Mouse (Mus musculus) midbrain, embryonic 16.5 days (tissue): ENCODE data around the gene 2310022A10Rik. TPM values are rescaled to one million over a fixed set of nuclear protein-coding genes. Genes with fewer than 3 reads are reported as not detected.
A peak's percentile ranks its signal among the peaks of the same experiment; 100 is the strongest.

Experiments
- ATAC-seq: fragments of 200-750 bp; cut with Nextera tagmentation; 2 replicates; pipeline ENCODE4 v1.8.0; 2017; ENCODE audit warnings: moderate TSS enrichment
- H3K27ac ChIP-seq: fragments of 300-500 bp; sonication (generic); 2 replicates; pipeline ENCODE4 v1.5.1; 2014; ENCODE audit warnings: mild to moderate bottlenecking, low read length, mixed read lengths
- H3K27me3 ChIP-seq: fragments of 300-500 bp; sonication (generic); 2 replicates; pipeline ENCODE4 v1.6.1; 2014; ENCODE audit warnings: low read depth, low read length, mixed read lengths; ENCODE audit not compliant: control insufficient read depth, insufficient read depth
- H3K36me3 ChIP-seq: fragments of 300-500 bp; sonication (generic); 2 replicates; pipeline ENCODE4 v1.6.1; 2014; ENCODE audit warnings: mild to moderate bottlenecking, low read length, moderate library complexity, mixed read lengths; ENCODE audit not compliant: control insufficient read depth, insufficient read depth
- H3K4me1 ChIP-seq: fragments of 300-500 bp; sonication (generic); 2 replicates; pipeline ENCODE4 v1.6.1; 2014; ENCODE audit warnings: mild to moderate bottlenecking, low read length, mixed read lengths; ENCODE audit not compliant: control insufficient read depth, insufficient read depth
- H3K4me2 ChIP-seq: fragments of 300-500 bp; sonication (generic); 2 replicates; pipeline ENCODE4 v1.6.1; 2014; ENCODE audit warnings: mild to moderate bottlenecking, low read length, mixed read lengths
- H3K4me3 ChIP-seq: fragments of 300-500 bp; sonication (generic); 2 replicates; pipeline ENCODE4 v1.5.1; 2014; ENCODE audit warnings: low read depth, mild to moderate bottlenecking, low read length, moderate library complexity, mixed read lengths
- H3K9ac ChIP-seq: fragments of 300-500 bp; sonication (generic); 2 replicates; pipeline ENCODE4 v1.6.1; 2014; ENCODE audit warnings: low read depth, low read length, mixed read lengths
- H3K9me3 ChIP-seq: fragments of 300-500 bp; sonication (generic); replicated peaks from 2 replicates; pipeline ENCODE4 v1.6.1; 2014; ENCODE audit warnings: mild to moderate bottlenecking, low read length, mixed read lengths; ENCODE audit not compliant: control insufficient read depth, poor library complexity, severe bottlenecking
- WGBS: fragments of 180-500 bp; shearing (Covaris S2); extraction: QIAGEN DNeasy Blood & Tissue Kit; methylation state at CpG from one replicate; pipeline ENCODE4 v1.1.7; 2014; 5-methylcytosine and 5-hydroxymethylcytosine counted together
- polyA plus RNA-seq: library from polyadenylated mRNA; unstranded; fragments of >200 nt; fragmentation: Nextera tagmentation; extraction: Ambion mirVana; gene quantifications from 2 replicates; pipeline ENCODE4 v1.2.1, GENCODE M21; 2015

The 2310022A10Rik gene
- polyA plus RNA-seq, 1 experiment from 2014 or later: 37.5 TPM

DNA sequence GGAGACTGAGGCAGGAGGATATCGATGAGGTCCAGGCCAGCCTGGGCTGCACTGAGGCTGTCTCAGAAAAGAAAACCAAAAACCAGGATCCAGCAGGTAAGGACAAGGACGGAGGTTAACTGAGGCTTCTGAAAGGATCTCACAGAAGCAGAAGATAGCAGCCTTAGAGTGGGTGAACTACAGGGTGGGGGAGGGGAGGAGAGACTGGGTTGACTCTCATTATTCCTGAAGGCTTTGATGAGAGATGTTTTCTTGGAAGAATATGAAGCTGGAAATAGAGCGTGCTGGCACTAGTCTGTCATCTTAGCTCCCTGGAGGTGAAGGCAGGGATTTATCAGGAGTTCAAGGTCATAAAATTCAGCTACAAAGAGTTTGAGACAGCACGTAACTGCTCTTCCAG, 9.2 kb upstream of the 2310022A10Rik start:
- no peak overlapping the region for H3K9ac ChIP-seq
- peaks cover 16% of the 10 kb centered on the region for H3K4me1 ChIP-seq
- H3K27ac ChIP-seq: no peak overlapping the region
- H3K27me3 ChIP-seq: no peaks in the 10 kb centered on the region
- no peak for ATAC-seq
- H3K36me3 ChIP-seq: no peaks in the 10 kb centered on the region; the same call in 1 of the 2 replicates
- no peak overlapping the region for H3K4me3 ChIP-seq
- 79% methylated on average over 4 of the region's 4 CpGs for WGBS
- H3K9me3 ChIP-seq: no peaks in the 10 kb centered on the region
- H3K4me2 ChIP-seq: no peak overlapping the region

DNA sequence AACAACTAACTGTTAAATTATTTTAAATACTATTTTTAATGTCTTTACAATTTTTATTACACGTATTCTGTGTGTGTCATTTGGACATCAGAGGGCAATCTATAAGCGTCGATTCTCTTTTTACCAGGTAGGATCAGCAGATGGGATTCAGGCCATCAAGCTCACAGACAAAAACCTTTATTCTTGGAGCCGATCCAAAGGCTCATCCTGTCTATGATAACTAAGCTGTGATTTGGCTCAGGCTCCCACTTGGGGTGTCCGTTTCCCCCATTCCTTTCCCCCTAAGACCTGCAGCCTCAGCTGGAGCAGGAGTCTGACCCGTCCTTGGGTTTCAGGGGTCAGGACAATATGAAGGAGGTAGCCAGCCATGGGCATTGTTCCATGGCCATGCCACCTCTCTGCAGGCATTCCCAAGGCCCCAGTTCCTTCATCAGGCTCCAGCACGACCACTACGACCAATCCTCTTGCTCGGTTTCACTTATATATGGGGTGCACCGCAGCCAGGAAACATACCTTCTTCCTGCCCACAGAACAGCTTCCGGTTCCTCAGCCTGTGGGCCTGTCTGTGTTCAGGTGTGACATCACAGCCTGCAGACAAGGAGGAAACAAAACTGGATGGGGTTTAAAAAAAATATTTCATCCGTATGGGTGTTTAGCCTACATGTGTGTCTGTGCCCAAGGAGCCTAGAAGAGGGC, 8.2 kb upstream of the 2310022A10Rik start:
- no peaks in the 10 kb centered on the region for H3K27me3 ChIP-seq
- H3K36me3 ChIP-seq: no peaks in the 10 kb centered on the region
- ATAC-seq: no peak
- H3K4me1 ChIP-seq: peaks cover 16% of the 10 kb centered on the region
- WGBS: 87% methylated on average over 12 of the region's 12 CpGs
- no peak overlapping the region for H3K9ac ChIP-seq
- no peaks in the 10 kb centered on the region for H3K9me3 ChIP-seq
- H3K4me3 ChIP-seq: no peak overlapping the region
- H3K4me2 ChIP-seq: no peak overlapping the region
- H3K27ac ChIP-seq: no peak overlapping the region

DNA sequence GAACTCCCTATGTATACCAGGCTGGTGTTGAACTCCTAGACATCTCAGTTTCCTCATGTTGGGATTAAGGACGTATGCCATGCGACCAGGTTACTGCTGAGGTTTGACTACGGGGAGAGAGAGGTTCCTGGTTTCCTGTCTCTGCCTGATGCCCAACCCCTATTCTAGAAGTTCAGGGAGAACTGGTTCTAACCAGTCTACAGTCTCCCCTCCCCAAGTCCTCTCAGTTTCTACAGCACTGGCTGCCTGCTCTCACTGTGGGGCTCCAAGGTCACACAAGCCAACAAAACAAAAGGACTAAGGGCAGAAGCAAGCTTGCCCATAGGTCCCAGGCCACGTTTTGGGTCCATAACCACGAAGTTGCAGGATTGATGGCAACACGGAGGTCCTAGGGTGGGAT, 3.4 kb upstream of the 2310022A10Rik start:
- ATAC-seq: no peak
- Histone ChIP-seq H3K36me3 (no peaks in the 10 kb centered on the region), H3K4me1 (peaks cover 18% of the 10 kb centered on the region), H3K27me3 (no peaks in the 10 kb centered on the region), H3K4me3 (no peak overlapping the region), H3K9ac (no peak overlapping the region), H3K27ac (no peak overlapping the region), H3K4me2 (no peak overlapping the region), H3K9me3 (no peaks in the 10 kb centered on the region)
- WGBS: 76% methylated on average over 6 of the region's 6 CpGs

DNA sequence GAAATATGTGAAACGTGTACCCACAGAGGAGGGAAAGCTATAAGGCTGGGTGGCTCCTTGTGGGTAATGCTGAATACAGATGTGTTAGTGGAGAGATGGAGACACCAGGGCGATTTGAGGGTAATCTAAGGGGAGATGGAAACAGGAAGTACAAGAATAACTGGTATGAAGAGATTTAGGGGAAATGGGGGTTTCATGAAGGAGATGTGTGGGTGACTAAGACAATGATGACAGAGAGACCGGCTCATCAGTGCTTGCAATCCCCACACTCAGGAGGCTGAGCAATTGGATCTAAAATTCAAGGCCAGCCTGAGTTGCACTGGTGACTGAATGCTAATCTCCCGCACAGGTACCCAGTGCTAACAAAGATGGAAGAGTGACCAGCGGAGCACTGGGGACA, 963 bp upstream of the 2310022A10Rik start:
- Histone ChIP-seq H3K27me3 (no peaks in the 10 kb centered on the region), H3K36me3 (no peaks in the 10 kb centered on the region; the same call in 1 of the 2 replicates), H3K4me2 (peak overlapping the region; percentile 91), H3K9me3 (no peaks in the 10 kb centered on the region), H3K9ac (peak overlapping the region; percentile 89), H3K27ac (no peak overlapping the region), H3K4me3 (peak overlapping the region; percentile 82), H3K4me1 (peaks cover 22% of the 10 kb centered on the region)
- ATAC-seq: no peak
- WGBS: 63% methylated on average over 5 of the region's 5 CpGs

DNA sequence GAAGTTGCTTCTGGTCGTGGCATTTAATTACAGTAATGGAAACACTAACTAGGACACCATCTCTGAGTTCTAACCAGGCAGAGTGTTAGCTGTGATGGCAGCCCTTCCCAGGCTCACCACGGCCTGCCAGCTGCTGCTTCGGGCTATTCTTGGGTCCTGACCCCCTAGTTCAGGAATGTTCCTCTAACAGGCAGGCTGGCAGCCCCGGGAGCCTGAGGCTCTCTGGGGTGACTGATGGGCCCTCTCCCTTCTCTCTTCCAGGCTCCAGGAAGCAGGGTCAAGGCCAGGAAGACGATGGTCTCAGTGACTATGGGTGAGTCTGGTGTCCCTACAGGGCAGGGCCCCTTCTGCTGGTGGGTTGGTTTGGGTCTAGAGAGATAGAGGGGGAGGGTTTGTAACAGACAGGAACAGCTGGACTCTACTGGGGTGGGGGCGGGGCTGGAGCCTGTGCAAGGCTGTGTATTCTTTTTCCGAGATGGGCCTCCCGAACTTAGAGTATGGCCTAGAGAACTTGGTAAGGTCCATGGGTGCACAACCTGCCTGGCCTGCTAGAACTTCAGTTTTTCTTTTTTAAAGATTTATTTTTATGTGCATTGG, 7.4 kb downstream of the 2310022A10Rik start:
- H3K36me3 ChIP-seq: peaks cover 24% of the 10 kb centered on the region
- no peak overlapping the region for H3K4me3 ChIP-seq
- no peaks in the 10 kb centered on the region for H3K9me3 ChIP-seq
- no peak overlapping the region for H3K9ac ChIP-seq
- H3K4me1 ChIP-seq: no peaks in the 10 kb centered on the region
- H3K27ac ChIP-seq: no peak overlapping the region
- no peaks in the 10 kb centered on the region for H3K27me3 ChIP-seq
- ATAC-seq: no peak
- 82% methylated on average over 8 of the region's 8 CpGs for WGBS
- no peak overlapping the region for H3K4me2 ChIP-seq

DNA sequence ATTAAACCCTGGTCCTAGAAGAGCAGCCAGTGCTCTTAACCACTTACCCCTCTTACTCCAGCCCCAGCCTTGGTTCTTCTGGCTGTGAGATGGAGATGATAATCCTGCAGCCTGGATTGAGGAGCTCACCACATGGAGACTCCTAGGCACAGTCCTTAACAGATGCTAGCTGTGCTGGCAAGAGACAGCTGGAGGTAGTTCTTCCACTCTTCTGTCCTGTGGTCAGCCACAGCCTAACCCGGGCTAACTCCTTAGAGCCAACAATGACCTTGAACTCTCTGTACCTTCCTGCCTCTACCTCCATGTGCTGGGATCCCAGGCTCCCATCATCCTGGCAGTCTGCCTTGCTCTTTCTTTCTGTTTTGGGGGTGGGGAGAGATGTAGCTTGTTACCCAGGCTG, 7.9 kb downstream of the 2310022A10Rik start:
- Histone ChIP-seq H3K4me3 (no peak overlapping the region), H3K36me3 (peaks cover 25% of the 10 kb centered on the region), H3K9ac (no peak overlapping the region), H3K4me2 (no peak overlapping the region), H3K9me3 (no peaks in the 10 kb centered on the region), H3K27ac (no peak overlapping the region), H3K27me3 (no peaks in the 10 kb centered on the region), H3K4me1 (no peaks in the 10 kb centered on the region)
- 100% methylated on average over 1 of the region's 1 CpGs for WGBS
- ATAC-seq: no peak

DNA sequence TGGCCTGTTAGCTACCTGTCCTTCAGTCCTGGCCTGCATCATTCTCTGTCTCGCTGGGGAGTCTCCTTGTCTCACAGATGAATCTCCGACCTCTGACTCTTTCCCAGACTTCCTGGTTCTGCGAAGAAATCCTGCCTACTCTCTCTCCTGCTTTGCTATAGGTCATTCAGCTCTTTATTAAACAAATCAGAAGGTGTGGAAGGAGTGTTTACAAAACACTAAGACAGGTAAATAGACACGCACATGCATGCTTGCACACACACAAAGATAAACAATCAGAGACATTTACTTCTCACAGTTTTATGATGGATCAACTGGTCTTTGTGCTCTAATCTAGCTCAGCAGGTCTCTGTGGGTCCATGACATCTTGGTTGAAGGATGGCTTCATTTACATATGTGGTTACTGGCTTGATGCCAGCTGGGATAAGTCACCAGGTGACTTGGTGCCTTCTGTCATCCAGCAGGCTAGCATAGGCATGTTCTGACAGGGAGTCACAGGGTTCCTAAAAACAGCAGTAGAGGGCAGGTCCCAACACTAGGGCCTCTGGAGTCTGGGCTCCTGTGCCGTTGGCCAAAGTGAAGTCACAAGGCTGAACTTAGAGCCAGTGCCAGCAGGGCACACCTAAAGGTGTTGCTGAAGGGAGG, 16.7 kb downstream of the 2310022A10Rik start:
- Histone ChIP-seq H3K27me3 (no peaks in the 10 kb centered on the region), H3K4me3 (no peak overlapping the region), H3K36me3 (peaks cover 35% of the 10 kb centered on the region), H3K4me2 (no peak overlapping the region), H3K4me1 (no peaks in the 10 kb centered on the region), H3K9ac (no peak overlapping the region), H3K27ac (no peak overlapping the region), H3K9me3 (no peaks in the 10 kb centered on the region)
- no peak for ATAC-seq
- 94% methylated on average over 5 of the region's 5 CpGs for WGBS

DNA sequence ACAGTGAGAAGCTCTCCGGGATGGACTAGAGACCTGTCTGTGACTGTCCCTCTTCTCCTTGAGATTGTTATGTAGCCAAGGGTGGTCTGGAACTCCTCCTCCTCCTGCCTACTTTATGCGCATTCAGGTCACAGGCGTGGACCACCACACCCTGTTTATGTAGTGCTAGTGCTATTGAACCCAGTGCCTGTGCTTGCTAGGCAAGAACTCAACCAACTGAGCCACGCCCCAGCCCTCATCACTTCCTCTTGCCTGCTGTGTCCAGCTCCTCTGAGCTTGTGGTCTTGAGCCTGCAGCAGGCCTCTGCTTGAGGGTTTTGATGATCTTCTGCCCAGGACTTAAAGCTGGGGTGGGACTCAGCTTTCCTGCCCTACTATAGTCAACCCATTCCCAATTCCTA, 19.1 kb downstream of the 2310022A10Rik start:
- H3K4me2 ChIP-seq: no peak overlapping the region
- H3K27ac ChIP-seq: no peak overlapping the region
- peaks cover 39% of the 10 kb centered on the region for H3K36me3 ChIP-seq
- no peaks in the 10 kb centered on the region for H3K9me3 ChIP-seq
- no peak for ATAC-seq
- H3K27me3 ChIP-seq: no peaks in the 10 kb centered on the region
- 97% methylated on average over 4 of the region's 4 CpGs for WGBS
- H3K4me1 ChIP-seq: no peaks in the 10 kb centered on the region
- no peak overlapping the region for H3K9ac ChIP-seq
- no peak overlapping the region for H3K4me3 ChIP-seq
